Comparison of ENCODE assay signal across 8 mouse cellular contexts in the genomic region with DNA sequence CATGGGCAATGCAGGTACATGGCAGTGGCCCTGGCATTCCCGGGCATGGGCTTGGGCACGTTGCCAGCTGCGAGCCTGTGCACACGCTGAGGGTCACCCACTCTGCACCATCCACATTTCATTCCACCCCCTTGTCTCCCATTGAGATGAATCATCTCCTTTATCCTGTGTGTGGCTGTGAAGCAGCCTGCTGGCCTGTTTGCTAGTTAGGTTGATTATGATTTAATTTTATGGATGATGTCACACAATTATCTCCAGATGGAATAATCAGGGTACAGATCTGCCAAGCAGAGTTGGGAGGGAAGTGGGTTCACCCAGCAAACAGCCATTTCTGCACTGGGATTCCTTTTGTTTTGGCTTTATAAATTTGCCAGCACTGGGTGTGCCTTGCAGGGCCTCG.
A peak's percentile ranks its signal among the peaks of the same experiment; 100 is the strongest.
DNase-seq lines count a peak whose midpoint lies in the region; ATAC-seq lines count a peak whose summit lies in the region.

No protein-coding gene starts in this region.

- no peak overlapping the region for H3K4me2 ChIP-seq in hindbrain, embryonic 13.5 days
- no peak overlapping the region for H3K4me2 ChIP-seq in hindbrain, embryonic 11.5 days (replicated peaks; ENCODE audit: low read depth, low read length)

- H3K4me3 ChIP-seq in hindbrain, embryonic 13.5 days = no peak overlapping the region
- no peak overlapping the region for H3K4me3 ChIP-seq in hindbrain, embryonic 11.5 days (ENCODE audit: low read depth, low read length)

- peak; percentile 32; the same call in 1 of the 2 replicates for ATAC-seq in hindbrain, embryonic 13.5 days (ENCODE audit: low FRiP score)
- ATAC-seq in hindbrain, embryonic 11.5 days (ENCODE audit: low FRiP score) = no peak

- H3K36me3 ChIP-seq in hindbrain, embryonic 13.5 days = no peaks in the 10 kb centered on the region
- no peaks in the 10 kb centered on the region for H3K36me3 ChIP-seq in hindbrain, embryonic 11.5 days (ENCODE audit: control insufficient read depth, insufficient read depth, low read length)

- DNase-seq in adrenal gland, postnatal 10 days = peak; percentile 12
- DNase-seq in adrenal gland, adult 2 months = no peak
- DNase-seq in hindbrain, embryonic 11.5 days (ENCODE audit: low spot score) = no peak
- DNase-seq in right cerebral cortex, adult 2 months (ENCODE audit: low spot score in 2 of 2) = peak; percentile 33 to 38
- no peak for DNase-seq in right cerebral cortex, postnatal 4 days
- DNase-seq in embryo, embryonic 11 days = no peak
- no peak for DNase-seq in heart, postnatal 4 days

- no peak overlapping the region for H3K9ac ChIP-seq in hindbrain, embryonic 13.5 days
- H3K9ac ChIP-seq in hindbrain, embryonic 11.5 days (ENCODE audit: low read depth, low read length) = no peak overlapping the region

- WGBS in hindbrain, embryonic 13.5 days = 67% methylated on average over 5 of the region's 5 CpGs
- WGBS in hindbrain, embryonic 11.5 days = 86% methylated on average over 5 of the region's 5 CpGs

- 0 out of 2 replicates have a peak, but pooled peaks cover 3% of the 10 kb centered on the region for H3K4me1 ChIP-seq in hindbrain, embryonic 13.5 days (replicated peaks)
- no peaks in the 10 kb centered on the region for H3K4me1 ChIP-seq in hindbrain, embryonic 11.5 days (replicated peaks; ENCODE audit: control insufficient read depth, insufficient read depth, low read length)

- H3K27me3 ChIP-seq in hindbrain, embryonic 13.5 days = no peaks in the 10 kb centered on the region
- no peaks in the 10 kb centered on the region for H3K27me3 ChIP-seq in hindbrain, embryonic 11.5 days (ENCODE audit: control insufficient read depth, insufficient read depth, low read length)

- H3K27ac ChIP-seq in hindbrain, embryonic 13.5 days = 0 out of 2 replicates have a peak overlapping the region, but pooled peaks have one; percentile 62
- H3K27ac ChIP-seq in hindbrain, embryonic 11.5 days (ENCODE audit: low read depth, low read length) = no peak overlapping the region

- peaks cover 8% of the 10 kb centered on the region; the same call in 1 of the 2 replicates for H3K9me3 ChIP-seq in hindbrain, embryonic 13.5 days
- no peaks in the 10 kb centered on the region for H3K9me3 ChIP-seq in hindbrain, embryonic 11.5 days (ENCODE audit: control insufficient read depth, low read length)

Comparison
In these comparisons a context has a peak if more than half of its experiments do, and no peak if none do; other contexts are left out.
1. DNase-seq: peak in adrenal gland, postnatal 10 days (single experiment) and right cerebral cortex, adult 2 months (2 of 2); none in adrenal gland, adult 2 months (single experiment), hindbrain, embryonic 11.5 days (single experiment), right cerebral cortex, postnatal 4 days (single experiment), embryo, embryonic 11 days (single experiment) and heart, postnatal 4 days (single experiment).